Mouse (Mus musculus) WW6 (cell line): ENCODE results near the gene Gpr88.

Source experiments
- DNase-seq: peaks from one replicate; pipeline ENCODE4 v3.0.0-alpha.2; 2013; ENCODE audit warnings: low read depth, low spot score

Gene Gpr88

GRCm38 (mm10) chr3:116203942-116204341 is 49.4 kb downstream of the Gpr88 start:
- DNase-seq = no peak

GRCm38 (mm10) chr3:116200060-116200459 is 53.2 kb downstream of the Gpr88 start:
- no peak for DNase-seq
